In the genomic region with DNA sequence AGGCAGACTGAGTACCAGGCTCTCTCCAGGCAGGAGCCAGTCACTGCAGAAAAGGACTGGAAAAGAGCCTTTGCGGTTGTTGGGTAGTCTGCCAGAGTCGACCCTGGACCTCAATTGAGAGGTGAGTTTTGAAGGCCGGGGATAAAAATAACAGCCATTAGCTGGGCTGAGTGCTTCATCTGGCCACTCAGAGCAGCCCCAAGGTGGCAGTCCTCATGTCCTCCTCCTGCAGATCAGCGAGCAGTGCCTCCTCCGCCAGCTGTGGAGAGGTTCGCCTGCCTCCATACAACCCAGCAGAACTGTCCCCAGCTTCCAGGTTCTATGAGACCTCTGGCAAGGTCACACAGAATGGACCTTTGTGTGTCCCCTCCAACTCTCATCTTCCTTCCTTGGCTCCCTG, we compare ENCODE assay signal across 15 mouse cellular contexts. TPM values are rescaled to one million over a fixed set of nuclear protein-coding genes. Genes with fewer than 3 reads are reported as not detected.
"Had no signal": no experiment of that assay in that cellular context is flagged by ENCODE, and none has a peak within 500 bp of the region (broad histone marks: within the 10 kb centered on the region; RNA-seq: fewer than 3 reads in every experiment).

No protein-coding gene starts in this region.

- H3K4me1 ChIP-seq: liver, embryonic 15.5 days had no signal

- H3K9me3 ChIP-seq: limb, embryonic 10.5 days; liver, embryonic 15.5 days; midbrain, embryonic 13.5 days had no signal

- H3K36me3 ChIP-seq: limb, embryonic 10.5 days; liver, embryonic 15.5 days; midbrain, embryonic 13.5 days had no signal

- ATAC-seq: lung, postnatal 0 days; midbrain, embryonic 13.5 days had no signal

- H3K9ac ChIP-seq: liver, embryonic 15.5 days; midbrain, embryonic 13.5 days had no signal

- H3K4me3 ChIP-seq: left cerebral cortex, adult 2 months; limb, embryonic 10.5 days; liver, embryonic 15.5 days; midbrain, embryonic 13.5 days had no signal

- H3K4me2 ChIP-seq: liver, embryonic 11.5 days; liver, embryonic 15.5 days; midbrain, embryonic 13.5 days had no signal

- DNase-seq: kidney, postnatal 25 days; lung, adult 2 months; lung, postnatal 36 days; spleen, adult 18-20 months; thymus, adult 18-20 months; thymus, postnatal 14 days had no signal

- H3K27ac ChIP-seq: left cerebral cortex, adult 2 months; limb, embryonic 10.5 days; liver, embryonic 15.5 days; midbrain, embryonic 13.5 days had no signal

RNA-seq across cellular contexts. Expression of a gene that starts 27.8 kb away (rescaled TPM):
- total RNA-seq: megakaryocyte progenitor cell, adult 5-6 weeks had no signal
- polyA plus RNA-seq: limb, embryonic 10.5 days; liver, embryonic 11.5 days; liver, embryonic 15.5 days; lung, adult 2 months; lung, postnatal 0 days; midbrain, embryonic 13.5 days; neural tube, embryonic 14.5 days; stomach, embryonic 14.5 days had no signal
